Mouse (Mus musculus) kidney, adult 2 months (tissue): ENCODE results near the gene Srek1ip1.

Experiments
- CTCF ChIP-seq: fragments of 200-500 bp; conservative IDR thresholded peaks from 2 replicates; pipeline ENCODE4 v1.5.1; 2011; ENCODE audit warnings: low read depth, mild to moderate bottlenecking, control low read depth, low read length, moderate library complexity, mixed read lengths; ENCODE audit not compliant: insufficient read depth, insufficient read length
- POLR2A ChIP-seq: fragments of 200-500 bp; IDR thresholded peaks from one replicate; pipeline ENCODE4 v1.6.1; 2011; ENCODE audit warnings: low read depth, low read length, control low read depth

GRCm38 (mm10) chr13:104863127-104863979 lies 71.1 kb downstream of the Srek1ip1 start, which contains the start of gene Shisal2b:
- TF ChIP-seq CTCF, result no peak
- no peak for TF ChIP-seq POLR2A
